Mouse (Mus musculus) MEL (cell line): ENCODE results near the gene Mid1.

Experiments used
- BHLHE40 ChIP-seq: IDR thresholded peaks from 2 replicates; pipeline ENCODE4 v1.6.1; 2012; ENCODE audit warnings: low read depth, mild to moderate bottlenecking, inconsistent platforms, low read length, improper control_type of control experiment, borderline replicate concordance
- CHD2 ChIP-seq: IDR thresholded peaks from 2 replicates; pipeline ENCODE4 v1.6.1; 2011; ENCODE audit warnings: low read length, improper control_type of control experiment
- CTCF ChIP-seq, 3 experiments: IDR thresholded peaks in 2 of 3; conservative IDR thresholded peaks in 1 of 3; 2 replicates each; pipeline ENCODE4 v1.5.1; 2011 to 2012; ENCODE audit warnings: low read length in 3 of 3, low read depth in 2 of 3, mild to moderate bottlenecking in 2 of 3, improper control_type of control experiment in 1 of 3, inconsistent platforms in 1 of 3, mixed read lengths in 1 of 3, moderate library complexity in 1 of 3; ENCODE audit not compliant: control insufficient read depth in 1 of 3, insufficient read depth in 1 of 3, poor library complexity in 1 of 3, severe bottlenecking in 1 of 3
- GABPA ChIP-seq: IDR thresholded peaks from 2 replicates; pipeline ENCODE4 v1.6.1; 2012; ENCODE audit warnings: low read depth, mild to moderate bottlenecking, inconsistent platforms, low read length, improper control_type of control experiment, moderate library complexity
- GATA1 ChIP-seq: IDR thresholded peaks from 2 replicates; pipeline ENCODE4 v1.6.1; 2011; ENCODE audit warnings: low read depth, low read length, improper control_type of control experiment
- KAT2A ChIP-seq: conservative IDR thresholded peaks from 2 replicates; pipeline ENCODE4 v1.6.1; 2012; ENCODE audit warnings: low read depth, low read length, improper control_type of control experiment, inconsistent platforms
- MAX ChIP-seq: IDR thresholded peaks from 2 replicates; pipeline ENCODE4 v1.6.1; 2011; ENCODE audit warnings: low read length, improper control_type of control experiment
- MYB ChIP-seq: IDR thresholded peaks from 2 replicates; pipeline ENCODE4 v1.6.1; 2011; ENCODE audit warnings: mild to moderate bottlenecking, low read depth, low read length, improper control_type of control experiment
- NELFE ChIP-seq: IDR thresholded peaks from 2 replicates; pipeline ENCODE4 v1.6.1; 2011; ENCODE audit warnings: low read depth, low read length, improper control_type of control experiment
- POLR2A ChIP-seq, 2 experiments: IDR thresholded peaks; 2 replicates each; pipeline ENCODE4 v1.6.1; 2011 to 2012; ENCODE audit warnings: low read length in 2 of 2, mild to moderate bottlenecking in 2 of 2, control low read depth in 1 of 2, improper control_type of control experiment in 1 of 2, low read depth in 1 of 2, moderate library complexity in 1 of 2; ENCODE audit not compliant: control insufficient read depth in 1 of 2, insufficient read depth in 1 of 2, poor library complexity in 1 of 2
- RCOR1 ChIP-seq: IDR thresholded peaks from 2 replicates; pipeline ENCODE4 v1.6.1; 2012; ENCODE audit warnings: low read depth, mild to moderate bottlenecking, inconsistent platforms, low read length, improper control_type of control experiment
- UBTF ChIP-seq: IDR thresholded peaks from 2 replicates; pipeline ENCODE4 v1.6.1; 2012; ENCODE audit warnings: low read depth, mild to moderate bottlenecking, inconsistent platforms, low read length, improper control_type of control experiment, moderate library complexity, borderline replicate concordance; ENCODE audit not compliant: insufficient read depth
- ZC3H11A ChIP-seq: IDR thresholded peaks from 2 replicates; pipeline ENCODE4 v1.6.1; 2012; ENCODE audit warnings: low read depth, mild to moderate bottlenecking, inconsistent platforms, low read length, improper control_type of control experiment
- ZNF384 ChIP-seq: IDR thresholded peaks from 2 replicates; pipeline ENCODE4 v1.6.1; 2012; ENCODE audit warnings: low read depth, mild to moderate bottlenecking, inconsistent platforms, low read length, improper control_type of control experiment

- TF ChIP-seq CHD2 (no peak), KAT2A (no peak), CTCF (IDR thresholded peaks at IDR 0.05 in 2 of 3, conservative IDR thresholded peaks at IDR 0.05 in 1 of 3; ENCODE audit: control insufficient read depth in 1 of 3, insufficient read depth in 1 of 3, low read depth in 2 of 3, low read length in 3 of 3, poor library complexity in 1 of 3, severe bottlenecking in 1 of 3) (no peak), ZC3H11A (no peak), ZNF384 (no peak), GATA1 (no peak), NELFE (no peak), POLR2A (IDR thresholded peaks at IDR 0.05; ENCODE audit: control insufficient read depth in 1 of 2, insufficient read depth in 1 of 2, low read depth in 1 of 2, low read length in 2 of 2, poor library complexity in 1 of 2) (no peak), GABPA (no peak), MYB (no peak), BHLHE40 (no peak), UBTF (no peak), MAX (no peak), RCOR1 (no peak)
Measured at GRCm38 (mm10) chrX:169880826-169881225, 195.8 kb downstream of the Mid1 start.
